Mouse (Mus musculus) liver, adult 2 months (tissue): ENCODE measurements around the gene Ptprn.

Source experiments
- CTCF ChIP-seq: fragments of 200-500 bp; IDR thresholded peaks from 2 replicates; pipeline ENCODE4 v1.5.1; 2011; ENCODE audit warnings: low read depth, low read length, control low read depth
- POLR2A ChIP-seq: fragments of 200-500 bp; IDR thresholded peaks from 2 replicates; pipeline ENCODE4 v1.6.1; 2011; ENCODE audit warnings: low read length, control low read depth; ENCODE audit not compliant: insufficient read depth; ENCODE audit errors: extremely low read depth

DNA sequence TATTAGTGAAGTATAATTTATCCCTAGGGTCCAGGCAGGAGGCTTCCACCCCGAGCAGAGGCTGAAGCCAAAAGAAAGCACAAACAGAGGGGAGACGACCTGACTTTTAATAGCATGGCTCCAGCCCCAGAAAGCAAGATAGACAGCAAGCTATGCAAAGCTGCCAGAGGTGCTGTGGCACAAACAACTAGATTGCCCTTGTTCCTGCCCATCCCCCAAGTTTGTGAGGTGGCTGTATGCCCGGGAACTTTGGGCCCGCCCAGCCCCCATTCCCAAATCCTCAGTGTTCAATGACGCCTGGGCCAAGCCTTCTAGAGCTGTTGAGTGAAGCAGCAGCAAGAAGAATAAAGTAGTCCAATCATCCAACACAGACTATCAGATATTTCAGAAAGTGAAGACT, 49.4 kb downstream of the Ptprn start:
- TF ChIP-seq POLR2A (no peak), CTCF (no peak)
